Mouse (Mus musculus): Measurements from ENCODE around the gene Rsph6a.

Rsph6a gene

DNA sequence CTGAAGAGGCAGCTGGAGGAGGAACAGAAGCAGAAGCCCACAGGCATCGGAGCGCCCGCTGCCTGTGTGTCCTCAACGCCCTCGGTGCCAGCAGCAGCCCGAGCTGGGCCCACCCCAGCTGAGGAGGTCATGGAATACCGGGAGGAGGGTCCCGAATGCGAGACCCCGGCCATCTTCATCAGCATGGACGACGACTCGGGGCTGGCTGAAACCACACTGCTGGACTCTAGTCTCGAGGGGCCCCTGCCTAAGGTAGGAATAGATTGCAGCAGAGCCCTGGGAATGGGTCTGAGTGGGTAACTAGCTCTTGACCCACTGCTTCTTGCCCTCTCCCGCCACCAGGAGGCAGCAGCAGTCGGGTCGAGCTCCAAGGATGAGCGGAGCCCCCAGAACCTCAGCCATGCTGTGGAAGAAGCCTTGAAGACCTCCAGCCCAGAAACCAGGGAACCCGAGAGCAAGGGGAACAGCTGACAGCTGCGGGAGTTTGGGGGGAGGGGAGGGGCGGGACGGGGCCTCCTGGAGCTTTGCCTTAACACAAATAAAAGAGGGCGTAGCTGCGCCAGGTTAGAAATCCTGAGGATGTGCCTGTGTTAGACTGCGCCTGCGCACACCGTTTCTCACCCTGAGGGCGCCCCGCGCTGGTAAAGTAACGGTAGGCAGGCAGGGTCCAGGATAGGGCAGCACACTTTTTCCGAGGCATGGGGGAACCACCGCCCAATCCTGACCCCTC, at the start of gene Rsph6a:
Gene Rsph6a, plus strand, starts transcription at position 644 of the 730 bp plus-strand sequence.
- DNase-seq = peak; percentile 73

DNA sequence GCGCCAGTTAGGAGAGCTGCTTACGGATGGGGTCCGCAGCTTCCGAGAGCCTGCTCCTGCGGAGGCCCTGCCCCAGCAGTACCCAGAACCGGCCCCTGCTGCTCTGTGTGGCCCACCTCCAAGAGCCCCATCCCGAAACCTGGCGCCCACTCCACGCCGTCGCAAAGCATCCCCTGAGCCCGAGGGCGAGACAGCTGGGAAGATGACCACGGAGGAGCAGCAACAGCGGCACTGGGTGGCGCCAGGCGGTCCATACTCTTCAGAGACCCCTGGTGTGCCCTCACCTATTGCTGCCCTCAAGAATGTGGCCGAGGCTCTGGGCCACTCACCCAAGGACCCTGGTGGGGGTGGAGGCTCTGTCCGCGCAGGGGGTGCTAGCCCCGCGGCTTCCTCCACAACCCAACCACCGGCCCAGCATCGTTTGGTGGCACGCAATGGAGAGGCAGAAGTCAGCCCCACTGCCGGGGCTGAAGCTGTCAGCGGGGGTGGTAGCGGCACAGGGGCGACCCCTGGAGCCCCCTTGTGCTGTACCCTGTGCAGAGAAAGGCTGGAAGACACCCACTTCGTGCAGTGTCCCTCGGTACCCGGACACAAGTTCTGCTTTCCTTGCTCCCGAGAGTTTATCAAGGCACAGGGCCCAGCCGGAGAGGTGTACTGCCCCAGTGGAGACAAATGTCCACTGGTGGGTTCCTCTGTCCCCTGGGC, 48.9 kb upstream of the Rsph6a start:
- DNase-seq = no peak

DNA sequence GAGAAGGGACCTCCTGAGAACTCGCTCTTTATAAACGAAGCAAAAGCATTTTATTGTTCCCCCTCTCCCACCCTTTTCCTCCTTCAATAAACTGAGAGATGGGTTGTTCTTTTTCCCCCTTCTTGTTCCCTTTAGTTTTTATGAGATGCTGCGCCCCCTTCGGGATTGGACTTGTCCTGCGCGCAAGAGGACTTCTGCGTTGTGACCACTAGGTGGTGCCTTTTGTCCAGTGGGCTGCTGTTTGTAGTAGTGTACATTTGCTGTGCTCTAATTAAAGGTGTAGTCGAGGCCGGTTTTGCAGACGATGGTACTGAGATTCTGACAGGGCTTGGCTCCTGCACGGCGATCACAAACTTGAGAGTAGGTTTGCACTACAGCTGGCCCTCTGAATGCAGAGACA, 48.0 kb upstream of the Rsph6a start:
- peak; percentile 92 for DNase-seq

DNA sequence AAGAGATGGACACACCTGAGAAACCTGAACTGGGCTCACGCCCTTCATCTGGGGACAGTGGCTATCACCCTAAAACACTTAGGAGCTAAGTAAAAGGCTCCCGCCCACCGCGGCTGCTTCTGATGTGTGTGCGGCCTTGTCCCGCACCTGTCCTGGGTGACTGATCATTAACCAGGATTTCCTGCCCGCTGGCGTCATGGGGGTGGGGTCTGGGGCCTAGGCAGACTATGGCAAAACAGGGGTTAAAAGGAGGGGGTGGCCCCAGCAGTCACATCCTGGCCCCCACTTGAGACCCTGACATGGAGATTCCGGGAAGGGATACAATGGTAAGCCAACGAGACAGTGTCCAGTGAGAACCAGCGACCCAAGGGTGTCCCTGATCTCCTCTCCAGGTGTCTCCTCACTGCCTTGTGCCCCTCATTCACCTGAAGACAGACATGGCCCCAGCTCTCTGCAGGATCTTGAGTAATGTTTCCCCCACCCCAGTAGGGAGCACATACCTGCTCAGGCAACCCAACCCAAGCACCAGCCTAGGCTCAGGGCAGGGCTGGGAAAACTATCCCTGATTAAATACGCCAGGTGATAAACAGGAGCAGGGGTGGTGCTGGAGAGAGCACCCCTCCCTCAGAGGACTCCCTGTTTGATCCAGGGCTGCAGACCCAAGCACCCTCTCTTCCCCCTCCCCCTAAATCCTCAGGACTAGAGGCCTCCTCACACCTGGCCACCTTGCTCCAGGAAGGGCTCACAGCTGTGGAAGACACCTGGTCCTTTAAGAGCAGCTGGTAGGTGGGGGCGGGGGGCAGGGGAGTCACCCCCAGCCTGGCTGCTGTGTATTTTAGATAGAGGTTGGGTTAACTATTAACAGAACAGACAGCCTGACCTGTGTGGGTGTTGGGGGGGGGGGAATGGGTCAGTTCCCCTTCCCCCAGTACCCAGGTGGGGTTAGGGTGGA, 47.2 kb upstream of the Rsph6a start:
- DNase-seq = no peak

DNA sequence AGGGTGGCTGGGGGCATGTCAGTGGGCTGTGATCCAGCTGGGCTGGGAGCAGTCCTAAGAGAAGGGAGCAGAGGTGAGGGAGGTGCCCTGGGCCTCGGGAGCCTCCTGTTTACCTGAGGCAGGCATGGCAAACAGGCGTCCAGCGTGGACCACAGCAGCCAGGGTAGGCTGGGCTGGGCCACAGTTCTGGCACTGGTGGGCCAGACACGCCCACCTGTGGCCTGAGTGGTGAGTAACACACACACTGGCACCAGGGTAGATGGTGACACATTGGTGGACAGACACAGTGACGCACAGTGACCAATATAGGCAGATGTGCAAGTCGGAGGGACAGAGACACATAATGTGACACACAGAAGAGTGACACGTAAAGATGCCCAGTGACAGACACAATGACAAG, 43.9 kb upstream of the Rsph6a start:
- DNase-seq = no peak

DNA sequence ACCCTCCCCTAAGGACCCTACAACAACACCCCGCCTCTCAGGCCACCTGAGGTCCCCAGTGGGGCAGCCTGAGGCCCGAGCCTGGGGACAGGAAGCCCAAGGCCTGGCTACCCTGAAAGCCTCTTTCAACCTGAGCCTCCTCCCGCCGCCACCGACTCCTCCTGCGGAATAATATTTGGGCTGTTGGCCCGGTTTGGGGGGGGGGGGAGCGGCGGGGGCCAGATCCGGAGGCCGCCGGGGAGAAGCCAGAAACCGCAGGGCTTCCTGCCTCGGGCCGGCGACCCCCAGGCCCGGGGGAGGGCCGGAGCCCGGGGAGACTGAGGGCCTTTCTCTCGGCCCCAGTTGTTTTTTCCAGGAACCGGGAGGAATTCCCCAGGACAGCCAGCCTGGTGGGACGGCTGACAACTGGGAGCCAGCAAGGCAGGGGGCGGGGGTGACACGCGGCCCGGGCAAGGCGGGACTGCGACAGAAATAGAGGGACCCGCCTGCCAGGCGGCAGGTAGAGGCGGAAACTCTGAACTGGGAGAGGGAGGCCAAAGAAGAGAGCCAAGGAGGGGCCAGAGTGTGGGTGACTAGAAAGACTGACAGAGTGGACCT, 42.4 kb upstream of the Rsph6a start:
- peak; percentile 62 for DNase-seq

DNA sequence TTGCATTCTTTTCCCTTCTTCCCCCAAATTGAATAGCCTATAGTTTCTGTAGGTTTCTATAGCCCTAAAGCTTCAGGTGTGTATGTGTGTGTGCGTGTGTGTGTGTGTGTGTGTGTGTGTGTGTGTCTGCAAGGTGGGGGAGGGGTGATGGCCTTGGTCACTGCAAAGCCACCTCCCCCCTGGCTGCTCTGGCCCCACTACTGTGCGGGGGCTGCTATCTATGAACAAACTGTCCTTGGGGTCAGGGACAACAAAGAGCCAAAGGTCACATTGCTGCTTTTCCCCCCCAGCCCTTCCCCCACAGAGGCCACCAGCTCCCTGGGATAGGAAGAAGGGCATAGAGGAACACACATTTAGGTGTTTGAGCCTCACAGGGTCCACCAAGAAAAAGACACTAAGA, 41.6 kb upstream of the Rsph6a start:
- DNase-seq = no peak

DNA sequence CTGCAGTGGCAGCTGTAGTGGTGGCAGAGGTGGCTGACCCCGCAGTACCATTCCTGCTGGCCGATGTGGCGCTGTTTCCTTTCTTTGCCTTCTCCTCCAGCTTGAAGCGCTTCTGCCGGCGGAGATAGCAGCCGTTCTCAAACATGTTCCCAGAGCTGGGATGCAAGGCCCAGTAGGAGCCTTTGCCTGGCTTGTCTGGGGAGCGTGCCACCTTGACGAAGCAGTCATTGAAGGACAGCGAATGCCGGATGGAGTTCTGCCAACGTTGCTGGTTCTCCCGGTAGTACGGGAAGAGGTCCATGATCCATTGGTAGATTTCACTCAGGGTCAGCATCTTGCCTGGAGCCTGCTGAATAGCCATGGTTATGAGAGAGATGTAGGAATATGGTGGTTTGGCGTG, 40.0 kb upstream of the Rsph6a start:
- no peak for DNase-seq

DNA sequence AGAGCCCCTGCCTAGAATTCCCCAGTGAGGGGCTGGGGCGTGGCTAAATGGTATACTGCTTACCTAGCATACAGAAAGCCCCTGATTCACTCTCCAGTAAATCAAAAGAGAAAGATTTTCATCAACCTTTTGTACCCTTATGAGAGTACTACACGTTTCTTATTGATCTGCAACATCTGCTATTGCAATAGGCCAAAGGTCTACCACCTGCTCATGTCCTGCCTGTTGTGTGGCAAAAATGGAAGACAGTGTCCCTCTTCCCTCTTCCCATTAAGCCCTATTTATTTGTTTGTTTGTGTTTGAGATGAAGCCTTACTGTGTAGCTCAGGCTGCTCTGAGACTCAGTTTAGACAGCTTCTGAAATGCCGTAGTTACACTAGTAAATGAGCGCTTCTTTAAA, 38.4 kb upstream of the Rsph6a start:
- DNase-seq = no peak

DNA sequence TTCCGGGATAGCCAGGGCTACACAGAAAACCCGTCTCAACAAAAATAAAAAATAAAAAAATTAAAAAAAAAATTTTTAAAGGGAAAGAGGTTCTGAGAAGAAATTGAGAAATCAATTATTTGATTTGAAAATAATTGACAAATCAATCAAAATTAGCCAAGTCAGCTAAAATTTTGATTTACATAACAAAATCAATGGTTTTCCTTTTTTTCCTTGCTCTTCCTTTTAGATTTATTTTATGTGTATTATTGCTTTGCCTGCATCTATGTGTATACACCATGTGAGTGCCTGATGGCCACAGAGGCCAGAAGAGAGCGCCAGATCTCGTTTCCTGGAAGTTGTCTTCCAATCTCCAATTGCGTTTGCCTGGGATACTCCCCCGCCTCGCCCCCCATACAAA, 36.6 kb upstream of the Rsph6a start:
- no peak for DNase-seq

DNA sequence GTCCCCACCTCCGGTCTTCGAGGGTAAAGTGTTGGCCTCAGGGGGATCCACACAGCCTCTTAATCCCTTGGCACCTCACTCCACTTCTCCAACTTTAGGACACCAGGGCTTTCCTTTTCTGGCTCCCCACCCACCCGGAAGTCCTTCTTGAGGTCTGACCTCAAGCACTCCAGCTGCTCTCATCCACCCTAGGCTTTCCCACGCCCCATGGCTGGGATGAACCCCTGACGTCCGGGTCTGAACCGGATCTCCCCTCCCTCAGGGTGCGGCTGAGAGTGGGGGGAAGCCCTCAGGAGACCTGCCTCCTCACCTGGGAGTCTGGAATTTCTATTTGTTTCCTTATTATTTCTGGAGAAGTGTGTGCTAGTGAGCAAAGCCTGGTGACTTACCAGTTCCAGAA, 33.4 kb upstream of the Rsph6a start:
- no peak for DNase-seq

DNA sequence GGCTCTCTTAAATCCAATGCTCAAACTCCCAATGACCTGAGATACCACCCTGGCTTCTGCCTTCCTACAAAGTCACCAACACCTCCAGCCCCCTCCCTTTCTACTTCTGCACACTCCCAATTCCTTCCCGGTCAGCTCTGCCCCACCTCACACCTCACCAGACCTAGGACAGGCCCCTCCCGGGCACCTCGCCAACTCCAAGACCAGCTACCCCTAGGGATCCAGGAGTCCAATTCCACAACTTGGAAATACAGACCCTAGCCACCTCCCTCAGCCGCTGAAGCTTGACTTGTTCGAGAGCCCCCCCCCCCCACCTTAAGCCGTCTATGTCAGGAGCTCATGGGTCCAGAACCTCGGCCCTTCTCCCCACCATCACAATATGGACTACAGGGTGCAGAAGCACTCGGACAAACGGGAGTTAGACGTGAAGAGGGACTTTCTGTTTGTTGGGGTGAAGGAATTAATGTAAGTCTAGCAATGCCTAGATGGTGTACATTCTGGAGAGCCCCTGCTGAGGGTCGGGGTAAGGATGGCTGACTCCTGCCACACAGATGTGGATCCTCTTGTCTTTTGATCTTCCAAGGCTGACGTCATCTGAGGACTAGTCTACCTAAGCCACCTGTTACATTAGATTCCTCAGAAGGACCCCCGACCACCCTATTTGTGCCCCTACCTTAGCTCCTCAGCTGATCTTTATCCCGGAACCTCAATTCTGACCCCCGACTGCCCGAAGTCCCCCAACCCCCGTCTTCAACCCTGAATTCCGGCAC, 32.1 kb upstream of the Rsph6a start:
- no peak for DNase-seq

DNA sequence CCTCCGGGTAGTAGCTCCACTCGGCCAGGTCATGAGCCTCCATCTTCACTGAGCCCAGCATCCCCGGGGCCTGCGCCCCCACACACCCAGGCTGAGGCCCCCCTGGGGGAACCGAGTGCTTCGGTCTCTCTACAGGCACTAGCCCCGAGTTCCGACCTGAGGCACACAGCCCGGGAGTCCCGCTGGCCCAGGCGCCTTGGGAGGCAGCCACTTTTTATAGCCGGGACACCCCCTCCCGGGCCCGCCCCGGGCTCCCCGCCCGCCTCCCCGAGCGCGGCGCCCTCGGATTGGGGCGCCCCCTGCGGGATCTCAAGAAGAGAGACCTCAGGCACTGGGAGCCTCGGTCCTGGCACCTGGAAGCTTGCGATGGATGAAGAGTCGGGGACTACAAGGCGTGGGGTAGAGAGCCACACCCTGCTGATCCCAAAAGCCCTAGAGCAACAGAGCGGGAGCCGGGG, 31.1 kb upstream of the Rsph6a start, which contains the start of gene Foxa3:
Gene Foxa3, minus strand, starts transcription at position 182 of the 458 bp plus-strand sequence.
- DNase-seq = peak; percentile 52

DNA sequence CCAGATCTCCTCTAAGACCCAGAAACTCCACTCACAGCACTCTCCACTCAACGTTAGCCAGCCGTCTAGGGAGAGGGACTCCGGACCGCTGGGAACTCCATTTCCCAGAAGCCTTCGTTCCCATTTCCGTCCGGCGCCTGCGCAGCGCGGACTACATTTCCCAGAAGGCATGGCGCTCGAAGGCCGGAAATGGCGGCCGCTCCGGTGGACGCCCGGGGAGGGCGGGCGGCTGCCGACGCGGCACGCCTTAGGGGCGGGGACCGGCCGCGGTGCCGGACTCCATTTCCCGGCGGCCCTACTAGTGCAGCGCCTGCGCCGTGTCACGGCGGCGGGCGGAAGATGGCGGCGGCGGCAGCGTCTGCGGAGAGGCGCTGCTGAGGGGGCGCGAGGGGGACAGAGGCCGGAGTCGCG, 30.4 kb upstream of the Rsph6a start, which contains the start of gene Sympk:
Gene Sympk, plus strand, starts transcription at position 282 of the 411 bp plus-strand sequence.
- DNase-seq = peak; percentile 97

DNA sequence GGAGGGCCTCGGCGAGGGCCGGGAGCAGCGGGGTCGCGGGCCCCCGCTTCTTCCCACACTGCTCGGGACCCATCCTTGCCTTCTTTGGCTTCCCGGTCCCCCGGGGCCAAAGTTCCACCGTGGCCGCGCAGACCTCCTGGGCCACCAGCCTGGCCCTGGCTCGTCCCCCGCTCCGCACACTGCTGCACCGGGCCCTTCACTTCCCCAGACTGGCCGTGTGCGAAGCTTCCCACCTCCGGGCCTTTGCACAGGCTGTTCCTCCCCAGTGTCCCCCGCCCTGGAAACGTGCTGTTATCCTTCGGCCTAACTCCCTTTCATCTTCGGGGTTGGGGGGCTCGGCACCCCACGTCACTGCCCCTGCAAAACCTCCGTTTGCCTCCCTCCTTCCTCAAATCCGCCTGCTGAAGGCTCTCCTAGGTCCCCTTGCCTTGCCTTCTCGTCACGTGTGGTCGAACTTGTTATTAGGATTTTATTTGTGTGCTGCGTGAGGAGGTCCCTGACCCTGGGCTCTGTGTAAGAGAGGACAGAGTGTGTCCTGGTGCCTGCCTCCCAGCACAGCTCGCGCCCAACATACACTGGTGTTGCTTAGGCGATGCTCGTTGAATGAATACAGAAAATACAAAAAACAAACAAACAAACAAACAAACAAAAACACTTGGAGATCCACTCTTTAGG, 29.8 kb upstream of the Rsph6a start:
- peak; percentile 41 for DNase-seq

DNA sequence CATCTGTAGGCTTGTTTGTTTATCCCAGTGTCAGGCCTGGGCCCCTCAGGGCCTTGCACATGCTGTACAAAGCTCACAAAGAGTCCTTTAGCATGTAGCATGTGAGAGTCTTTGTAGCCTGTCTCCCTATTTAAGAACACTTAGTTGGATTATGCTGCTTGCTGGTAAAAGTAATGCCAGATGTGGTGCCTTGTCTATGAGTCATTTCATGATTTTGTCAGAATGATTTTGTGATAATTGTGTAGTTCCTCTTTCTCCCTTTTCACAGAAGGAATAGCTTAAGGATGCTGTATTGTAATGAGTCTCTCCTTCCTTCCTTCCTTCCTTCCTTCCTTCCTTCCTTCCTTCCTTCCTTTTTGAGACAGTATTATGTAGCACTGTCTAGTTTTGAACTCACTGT, 26.4 kb upstream of the Rsph6a start:
- no peak for DNase-seq

DNA sequence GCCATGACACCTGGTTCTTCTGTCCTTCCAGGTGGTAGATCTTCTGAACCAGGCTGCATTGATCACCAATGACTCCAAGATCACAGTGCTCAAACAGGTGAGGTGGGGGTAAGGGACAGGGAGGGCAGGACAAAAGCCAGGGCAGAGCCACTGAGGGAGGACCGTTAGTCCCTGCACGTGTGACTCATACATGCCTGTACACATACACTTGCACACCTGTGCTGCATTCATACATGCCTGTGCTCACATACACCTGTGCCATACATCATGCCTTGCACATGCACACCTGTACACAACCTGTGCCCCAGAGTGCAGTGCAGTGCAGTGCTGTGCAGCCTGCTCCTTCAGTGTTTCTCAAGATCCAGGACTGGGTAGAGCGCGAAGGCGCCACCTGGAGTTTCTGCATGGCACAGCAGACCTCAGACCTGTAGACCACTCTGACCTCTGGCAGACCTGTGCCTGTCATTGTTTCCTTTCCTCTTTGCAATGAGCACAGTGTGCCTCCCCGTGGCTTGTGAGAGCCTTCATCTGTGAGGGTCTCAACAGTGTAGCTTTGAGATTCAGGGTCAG, 25.3 kb upstream of the Rsph6a start:
- DNase-seq = peak; percentile 72

DNA sequence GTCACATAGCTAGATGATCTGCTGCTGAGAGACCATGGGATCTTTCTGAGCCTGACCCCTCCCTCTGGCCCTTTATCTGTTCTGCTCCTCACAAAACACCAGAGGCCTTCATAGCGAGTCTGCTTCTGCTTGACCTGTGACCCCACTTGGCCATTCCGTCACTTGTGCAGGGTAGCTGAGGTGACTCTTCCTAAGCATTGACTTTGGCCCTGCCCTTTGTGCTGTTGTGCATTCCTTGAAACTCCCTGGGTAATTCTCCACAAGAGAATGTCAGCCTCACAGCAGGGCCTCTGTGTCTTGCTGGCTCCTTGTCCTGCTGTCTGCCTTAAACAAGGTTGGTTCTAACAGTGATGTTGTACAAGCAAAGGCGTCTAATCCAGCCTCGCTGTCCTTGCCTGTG, 22.8 kb upstream of the Rsph6a start:
- DNase-seq = no peak

DNA sequence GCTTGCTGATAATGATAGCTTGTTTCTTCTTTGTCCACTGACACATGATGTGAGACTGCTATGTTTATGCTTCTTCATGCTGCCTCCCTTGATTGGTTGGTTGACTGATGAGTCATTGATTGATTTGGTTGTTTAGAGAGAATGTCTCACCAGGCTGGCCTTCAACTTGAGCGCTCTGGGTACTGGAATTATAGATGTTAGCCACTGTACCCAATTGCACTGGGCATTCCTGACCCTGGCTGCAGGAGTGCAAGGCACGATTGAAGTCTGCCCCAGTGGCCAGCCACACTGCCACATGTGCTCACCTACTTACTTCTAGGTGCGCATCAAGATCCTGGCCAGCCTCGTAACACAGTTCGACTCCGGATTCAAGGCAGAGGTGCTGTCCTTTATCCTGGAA, 9.9 kb upstream of the Rsph6a start:
- no peak for DNase-seq

DNA sequence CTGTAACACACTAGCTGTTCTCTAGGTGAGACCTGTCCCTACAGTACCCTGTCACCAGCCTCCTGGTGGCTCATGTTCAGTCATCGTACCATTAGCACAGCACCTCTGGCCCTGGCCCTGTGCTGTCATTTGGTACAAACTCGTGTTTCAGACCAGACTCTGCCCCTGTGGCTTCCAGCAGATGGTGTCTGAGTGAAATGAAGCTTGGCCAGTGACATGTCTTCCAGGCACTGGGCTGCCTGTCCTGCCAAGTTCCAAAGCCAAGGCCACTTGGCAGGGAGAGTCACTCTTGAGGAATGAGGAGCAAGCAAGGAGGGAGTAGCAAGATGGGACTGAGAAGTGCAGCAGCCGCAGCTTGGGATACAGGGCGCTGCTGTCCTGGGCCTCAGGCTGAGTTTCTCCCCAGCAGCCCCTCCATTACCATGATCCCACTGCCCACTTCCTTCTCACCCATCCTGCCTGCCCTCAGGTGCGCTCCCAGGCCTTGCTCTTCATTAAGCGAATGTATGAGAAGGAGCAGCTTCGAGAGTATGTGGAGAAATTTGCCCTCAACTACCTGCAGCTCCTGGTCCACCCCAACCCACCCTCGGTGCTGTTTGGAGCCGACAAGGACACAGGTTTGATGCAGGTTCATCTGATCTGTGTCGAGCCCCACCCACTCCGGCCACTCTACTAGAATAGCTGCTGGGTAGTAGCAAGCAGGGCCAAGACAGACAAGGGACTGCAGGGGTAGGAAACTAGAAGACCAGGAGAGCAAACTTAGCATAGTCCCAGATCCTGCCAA, 8.0 kb upstream of the Rsph6a start:
- DNase-seq = peak; percentile 67
